In the genomic region with DNA sequence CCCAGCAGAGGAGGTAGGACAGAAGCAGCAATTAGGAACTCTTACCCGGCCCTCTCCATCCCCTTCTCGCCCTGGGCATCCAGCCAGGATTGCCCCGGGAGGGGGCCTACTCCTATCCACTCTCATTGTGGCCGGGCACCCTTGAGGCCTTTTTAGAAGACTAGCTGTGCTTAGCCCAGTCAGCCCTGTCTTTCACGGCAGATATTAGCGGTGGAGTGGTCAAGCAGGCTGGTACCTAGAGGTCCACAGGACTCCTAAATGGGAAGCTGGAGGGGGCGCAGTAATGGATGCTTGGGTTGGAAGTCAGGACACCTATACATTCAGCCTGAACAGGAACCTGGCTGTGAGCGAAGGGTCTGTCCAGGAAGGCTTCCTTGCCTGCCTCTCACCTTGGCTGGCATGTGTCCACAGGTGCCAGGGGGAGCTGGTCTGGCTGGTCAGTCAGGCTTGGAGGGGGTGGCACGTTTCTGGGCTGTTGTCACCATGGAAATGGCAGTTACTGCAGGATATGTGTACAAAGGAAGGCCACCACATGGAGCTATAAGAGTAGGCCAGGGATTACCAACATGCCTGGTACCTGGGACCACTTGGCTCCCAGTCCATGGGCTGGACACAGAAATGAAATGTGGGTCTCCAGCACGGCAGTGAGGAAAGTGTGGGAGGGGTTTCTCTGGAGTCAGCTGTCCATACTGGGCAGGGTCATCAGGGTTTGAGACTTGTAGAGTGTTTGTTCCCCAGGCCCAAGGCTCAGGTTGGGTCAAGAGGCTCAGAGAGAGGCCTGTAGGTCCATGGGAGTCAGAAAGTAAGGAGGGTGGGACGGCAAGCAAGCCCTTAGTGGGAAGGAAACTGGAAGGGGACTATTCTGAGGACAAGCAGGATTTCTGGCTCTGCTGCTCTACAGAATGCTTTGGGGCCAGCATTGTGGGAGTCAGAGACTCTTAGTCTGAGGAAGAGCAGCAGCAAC, we compare ENCODE assay signal across 8 mouse cellular contexts. TPM values are rescaled to one million over a fixed set of nuclear protein-coding genes. Genes with fewer than 3 reads are reported as not detected.
DNase-seq lines count a peak whose midpoint lies in the region; ATAC-seq lines count a peak whose summit lies in the region.

No protein-coding gene starts in this region.

- H3K4me1 ChIP-seq in erythroblast, embryonic 14.5 days (ENCODE audit: control insufficient read depth): peaks cover 61% of the 10 kb centered on the region
- peaks cover 34% of the 10 kb centered on the region for H3K4me1 ChIP-seq in forebrain, embryonic 11.5 days (replicated peaks; ENCODE audit: control insufficient read depth, insufficient read depth, low read length)
- peaks cover 60% of the 10 kb centered on the region for H3K4me1 ChIP-seq in lung, embryonic 15.5 days

- peaks cover 50% of the 10 kb centered on the region for H3K27me3 ChIP-seq in erythroblast, embryonic 14.5 days (ENCODE audit: control insufficient read depth)
- no peaks in the 10 kb centered on the region; the same call in none of the 2 replicates for H3K27me3 ChIP-seq in forebrain, embryonic 11.5 days (ENCODE audit: control insufficient read depth, insufficient read depth, low read length)
- H3K27me3 ChIP-seq in lung, embryonic 15.5 days: no peaks in the 10 kb centered on the region

- H3K4me2 ChIP-seq in forebrain, embryonic 11.5 days (ENCODE audit: low read depth, low read length, severe bottlenecking): peak overlapping the region; percentile 72
- peak overlapping the region; percentile 83 for H3K4me2 ChIP-seq in lung, embryonic 15.5 days

- ATAC-seq in erythroblast, adult 5-6 weeks (replicated peaks; ENCODE audit: low FRiP score, poor library complexity, severe bottlenecking): no peak
- ATAC-seq in forebrain, embryonic 11.5 days (replicated peaks; ENCODE audit: low FRiP score): peak; percentile 1; the same call in 1 of the 2 replicates
- no peak for ATAC-seq in lung, embryonic 15.5 days (ENCODE audit: borderline replicate concordance, extremely low read depth, low FRiP score, low TSS enrichment)

- H3K27ac ChIP-seq in forebrain, embryonic 11.5 days (ENCODE audit: low read depth, low read length): peak overlapping the region; percentile 86
- peak overlapping the region; percentile 94 for H3K27ac ChIP-seq in lung, embryonic 15.5 days

- peaks cover 55% of the 10 kb centered on the region for H3K36me3 ChIP-seq in erythroblast, embryonic 14.5 days (ENCODE audit: control insufficient read depth)
- peaks cover 19% of the 10 kb centered on the region; the same call in 1 of the 2 replicates for H3K36me3 ChIP-seq in forebrain, embryonic 11.5 days (ENCODE audit: control insufficient read depth, insufficient read depth, low read length)
- peaks cover 46% of the 10 kb centered on the region for H3K36me3 ChIP-seq in lung, embryonic 15.5 days

- no peaks in the 10 kb centered on the region for H3K9me3 ChIP-seq in erythroblast, embryonic 14.5 days (ENCODE audit: control insufficient read depth, low read length)
- H3K9me3 ChIP-seq in forebrain, embryonic 11.5 days (ENCODE audit: control insufficient read depth, low read length): no peaks in the 10 kb centered on the region
- H3K9me3 ChIP-seq in lung, embryonic 15.5 days: no peaks in the 10 kb centered on the region

- DNase-seq in forebrain, embryonic 11.5 days (ENCODE audit: low spot score): peak; percentile 69
- peak; percentile 79 for DNase-seq in kidney, adult 11 months
- DNase-seq in urinary bladder, postnatal 25 days (ENCODE audit: low spot score): peak; percentile 62
- no peak for DNase-seq in layer of hippocampus, postnatal 10 days (ENCODE audit: low spot score in 2 of 2)
- DNase-seq in layer of hippocampus, adult 11-12 months (ENCODE audit: low spot score): no peak

- H3K9ac ChIP-seq in forebrain, embryonic 11.5 days (ENCODE audit: low read length): peak overlapping the region; percentile 66
- no peak overlapping the region for H3K9ac ChIP-seq in lung, embryonic 15.5 days

- 36% methylated on average over 11 of the region's 11 CpGs for WGBS in forebrain, embryonic 11.5 days
- 34% methylated on average over 11 of the region's 11 CpGs for WGBS in lung, embryonic 15.5 days

- peak overlapping the region; percentile 80 for H3K4me3 ChIP-seq in erythroblast, embryonic 14.5 days (replicated peaks)
- H3K4me3 ChIP-seq in forebrain, embryonic 11.5 days (ENCODE audit: low read depth, low read length): peak overlapping the region; percentile 58
- peak overlapping the region; percentile 62 for H3K4me3 ChIP-seq in lung, embryonic 15.5 days

RNA-seq across cellular contexts. Expression of a gene that starts 0.9 kb away (rescaled TPM):
- polyA plus RNA-seq in erythroblast, embryonic 14.5 days (2012): 12.2 and 14.5 TPM in 2 replicates
- total RNA-seq in erythroblast, adult 5-6 weeks (2015; ENCODE audit: low replicate concordance): 6.9 and 9.0 TPM in 2 replicates
- 3.6 and 3.9 TPM in 2 replicates for total RNA-seq in erythroblast, adult 5-6 weeks (2017; ENCODE audit: low replicate concordance)
- polyA plus RNA-seq in forebrain, embryonic 11.5 days (2014; fragmentation: Nextera tagmentation; extraction: Ambion mirVana): 186 and 217 TPM in 2 replicates
- polyA plus RNA-seq in lung, embryonic 15.5 days (2015; fragmentation: Nextera tagmentation; extraction: Ambion mirVana): 436 and 471 TPM in 2 replicates
- 100 to 1,000 TPM; 179 to 183 TPM for total RNA-seq in layer of hippocampus, postnatal 10 days (2021)

RNA-seq across cellular contexts. Expression of a gene that starts 6.9 kb away (rescaled TPM):
- polyA plus RNA-seq in erythroblast, embryonic 14.5 days (2012): 2.8 and 3.3 TPM in 2 replicates
- 111 and 139 TPM in 2 replicates for total RNA-seq in erythroblast, adult 5-6 weeks (2015; ENCODE audit: low replicate concordance)
- 75.3 and 179 TPM in 2 replicates for total RNA-seq in erythroblast, adult 5-6 weeks (2017; ENCODE audit: low replicate concordance)
- polyA plus RNA-seq in forebrain, embryonic 11.5 days (2014; fragmentation: Nextera tagmentation; extraction: Ambion mirVana): 61.3 and 66.5 TPM in 2 replicates
- 414 and 454 TPM in 2 replicates for polyA plus RNA-seq in lung, embryonic 15.5 days (2015; fragmentation: Nextera tagmentation; extraction: Ambion mirVana)
- total RNA-seq in layer of hippocampus, postnatal 10 days (2021): 10 to 100 TPM; 13.5 to 14.1 TPM

RNA-seq across cellular contexts. Expression of a gene that starts 17.0 kb away (rescaled TPM):
- 2.3 and 2.9 TPM in 2 replicates for polyA plus RNA-seq in erythroblast, embryonic 14.5 days (2012)
- total RNA-seq in erythroblast, adult 5-6 weeks (2015; ENCODE audit: low replicate concordance): 1.0 and 1.9 TPM in 2 replicates
- 7.5 and 8.2 TPM in 2 replicates for total RNA-seq in erythroblast, adult 5-6 weeks (2017; ENCODE audit: low replicate concordance)
- polyA plus RNA-seq in forebrain, embryonic 11.5 days (2014; fragmentation: Nextera tagmentation; extraction: Ambion mirVana): 57.2 and 58.2 TPM in 2 replicates
- 38.4 and 38.6 TPM in 2 replicates for polyA plus RNA-seq in lung, embryonic 15.5 days (2015; fragmentation: Nextera tagmentation; extraction: Ambion mirVana)
- total RNA-seq in layer of hippocampus, postnatal 10 days (2021): 1 to 10 TPM; 3.0 to 3.3 TPM

RNA-seq across cellular contexts. Expression of a gene that starts 41.1 kb away (rescaled TPM):
- polyA plus RNA-seq in erythroblast, embryonic 14.5 days (2012): 18.5 and 22.5 TPM in 2 replicates
- total RNA-seq in erythroblast, adult 5-6 weeks (2015; ENCODE audit: low replicate concordance): 14.8 and 15.0 TPM in 2 replicates
- total RNA-seq in erythroblast, adult 5-6 weeks (2017; ENCODE audit: low replicate concordance): 8.5 and 13.6 TPM in 2 replicates
- 25.3 and 27.7 TPM in 2 replicates for polyA plus RNA-seq in forebrain, embryonic 11.5 days (2014; fragmentation: Nextera tagmentation; extraction: Ambion mirVana)
- 13.5 and 14.7 TPM in 2 replicates for polyA plus RNA-seq in lung, embryonic 15.5 days (2015; fragmentation: Nextera tagmentation; extraction: Ambion mirVana)
- total RNA-seq in layer of hippocampus, postnatal 10 days (2021): 10 to 100 TPM; 87.3 to 89.5 TPM

RNA-seq across cellular contexts. Expression of a gene that starts 46.5 kb away (rescaled TPM):
- not detected in 2 replicates for polyA plus RNA-seq in erythroblast, embryonic 14.5 days (2012)
- total RNA-seq in erythroblast, adult 5-6 weeks (2015; ENCODE audit: low replicate concordance): not detected in 2 replicates
- total RNA-seq in erythroblast, adult 5-6 weeks (2017; ENCODE audit: low replicate concordance): 1.0 TPM in 1 of 2 replicates, not detected in the other
- 17.0 and 20.3 TPM in 2 replicates for polyA plus RNA-seq in forebrain, embryonic 11.5 days (2014; fragmentation: Nextera tagmentation; extraction: Ambion mirVana)
- 8.2 and 9.0 TPM in 2 replicates for polyA plus RNA-seq in lung, embryonic 15.5 days (2015; fragmentation: Nextera tagmentation; extraction: Ambion mirVana)
- total RNA-seq in layer of hippocampus, postnatal 10 days (2021): 10 to 100 TPM; 30.5 to 33.9 TPM

Comparison
In these comparisons a context has a peak if more than half of its experiments do, and no peak if none do; other contexts are left out.
1. DNase-seq: peak in forebrain, embryonic 11.5 days (single experiment), kidney, adult 11 months (single experiment) and urinary bladder, postnatal 25 days (single experiment); none in layer of hippocampus, postnatal 10 days (0 of 2) and layer of hippocampus, adult 11-12 months (single experiment).
2. RNA of a gene that starts 0.9 kb away (polyA plus RNA-seq): 436 to 471 TPM in lung, embryonic 15.5 days and 186 to 217 TPM in forebrain, embryonic 11.5 days; 12.2 to 14.5 TPM in erythroblast, embryonic 14.5 days; every median in the first group is over 10 times any median in the second.
3. RNA of a gene that starts 6.9 kb away (polyA plus RNA-seq): 414 to 454 TPM in lung, embryonic 15.5 days and 61.3 to 66.5 TPM in forebrain, embryonic 11.5 days; 2.8 to 3.3 TPM in erythroblast, embryonic 14.5 days; every median in the first group is over 10 times any median in the second.
4. RNA of a gene that starts 17.0 kb away (polyA plus RNA-seq): 57.2 to 58.2 TPM in forebrain, embryonic 11.5 days and 38.4 to 38.6 TPM in lung, embryonic 15.5 days; 2.3 to 2.9 TPM in erythroblast, embryonic 14.5 days; every median in the first group is over 10 times any median in the second.
5. Peak in every context shown above with its lines, with median percentiles within 50 percentile points of each other: H3K4me3 ChIP-seq.